Mouse (Mus musculus) liver, embryonic 14.5 days (tissue): ENCODE data around the gene Gucy1a1. TPM values are rescaled to one million over a fixed set of nuclear protein-coding genes. Genes with fewer than 3 reads are reported as not detected.

Source experiments
- ATAC-seq: fragments of 200-750 bp; cut with Nextera tagmentation; 2 replicates; pipeline ENCODE4 v1.8.0; 2017; ENCODE audit warnings: moderate number of reproducible peaks, mild to moderate bottlenecking, moderate library complexity; ENCODE audit not compliant: insufficient read depth
- DNase-seq, 3 experiments: peaks; one replicate each; pipeline ENCODE4 v3.0.0-alpha.2; 2012 to 2013; ENCODE audit warnings: low read depth in 3 of 3, low spot score in 3 of 3
- H3K27ac ChIP-seq: fragments of 300-500 bp; sonication (generic); 2 replicates; pipeline ENCODE4 v1.5.1; 2014; ENCODE audit warnings: moderate library complexity, mild to moderate bottlenecking, control low read depth, inconsistent platforms
- H3K27me3 ChIP-seq: fragments of 300-500 bp; sonication (generic); 2 replicates; pipeline ENCODE4 v1.6.1; 2014; ENCODE audit warnings: mild to moderate bottlenecking, low read length, moderate library complexity; ENCODE audit not compliant: control insufficient read depth, insufficient read depth
- H3K36me3 ChIP-seq: fragments of 300-500 bp; sonication (generic); replicated peaks from 2 replicates; pipeline ENCODE4 v1.6.1; 2014; ENCODE audit warnings: low read depth; ENCODE audit not compliant: control insufficient read depth, insufficient read depth
- H3K4me1 ChIP-seq, 2 experiments: fragments of 200-500 bp in 1 of 2; fragments of 300-500 bp in 1 of 2; sonication (generic) in 1 of 2; replicated peaks; 2 replicates each; pipeline ENCODE4 v1.6.1; 2012 to 2014; ENCODE audit warnings: antibody characterized with exemption in 1 of 2, inconsistent platforms in 1 of 2, low read length in 1 of 2; ENCODE audit not compliant: control insufficient read depth in 2 of 2, insufficient read depth in 2 of 2
- H3K4me2 ChIP-seq: fragments of 300-500 bp; sonication (generic); 2 replicates; pipeline ENCODE4 v1.6.1; 2014; ENCODE audit warnings: low read depth, mild to moderate bottlenecking, control low read depth, moderate library complexity
- H3K4me3 ChIP-seq, 2 experiments: fragments of 200-500 bp in 1 of 2; fragments of 300-500 bp in 1 of 2; sonication (generic) in 1 of 2; 2 replicates each; pipeline ENCODE4 v1.5.1; 2012 to 2014; ENCODE audit warnings: low read depth in 2 of 2, low read length in 2 of 2, mild to moderate bottlenecking in 2 of 2, control low read depth in 1 of 2, inconsistent platforms in 1 of 2, moderate library complexity in 1 of 2; ENCODE audit not compliant: insufficient read depth in 1 of 2
- H3K9ac ChIP-seq: fragments of 300-500 bp; sonication (generic); replicated peaks from 2 replicates; pipeline ENCODE4 v1.6.1; 2014; ENCODE audit warnings: mild to moderate bottlenecking, control low read depth, moderate library complexity
- H3K9me3 ChIP-seq: fragments of 300-500 bp; sonication (generic); 2 replicates; pipeline ENCODE4 v1.6.1; 2016; ENCODE audit warnings: low read length, mixed read lengths; ENCODE audit not compliant: control insufficient read depth
- CTCF ChIP-seq: IDR thresholded peaks from 2 replicates; pipeline ENCODE4 v1.5.1; 2016; ENCODE audit warnings: antibody characterized with exemption, low read depth, control low read depth
- EP300 ChIP-seq: IDR thresholded peaks from 2 replicates; pipeline ENCODE4 v1.6.1; 2016; ENCODE audit warnings: antibody characterized with exemption, low read depth
- WGBS: fragments of 180-500 bp; shearing (Covaris S2); extraction: QIAGEN DNeasy Blood & Tissue Kit; methylation state at CpG from one replicate; pipeline ENCODE4 v1.1.7; 2014; ENCODE audit not compliant: insufficient replicate concordance; 5-methylcytosine and 5-hydroxymethylcytosine counted together
- polyA plus RNA-seq, 2 experiments: library from polyadenylated mRNA; depleted of rRNA in 1 of 2; stranded (reverse) in 1 of 2; unstranded in 1 of 2; fragments of >200 nt; fragmentation: Nextera tagmentation in 1 of 2; extraction: Ambion mirVana in 1 of 2; gene quantifications; 2 replicates each; pipeline versions ENCODE4 v1.2.1 to v1.2.3; 2012 to 2014

Gene Gucy1a1
- polyA plus RNA-seq, 2 experiments = 2.6 to 5.1 TPM

DNA sequence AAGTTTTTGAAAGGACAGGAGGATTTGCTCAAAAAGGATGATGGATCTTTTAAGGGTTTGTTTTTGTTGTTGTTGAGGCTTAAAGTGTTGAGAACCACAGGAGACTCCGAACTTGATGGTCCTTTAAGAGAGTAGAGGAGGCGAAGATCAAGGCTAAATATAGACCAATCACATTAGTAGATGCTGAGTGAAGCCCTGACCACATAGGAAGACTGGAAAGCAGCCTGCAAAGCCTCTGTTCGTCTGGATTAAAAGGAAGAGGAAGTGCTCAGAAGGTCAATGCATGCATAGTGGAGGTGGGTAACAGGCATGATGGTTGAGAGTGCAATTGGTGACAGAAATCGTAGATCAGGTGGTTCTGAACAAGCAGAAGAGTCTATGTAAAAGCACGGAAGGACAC, 4.8 kb downstream of the Gucy1a1 start:
- no peaks in the 10 kb centered on the region; a peak in 1 of 4 replicates for H3K4me1 ChIP-seq
- no peak overlapping the region for H3K4me3 ChIP-seq
- DNase-seq (no peak), ATAC-seq (no peak)
- WGBS = 15% methylated on average over 5 of the region's 5 CpGs
- no peak overlapping the region for H3K9ac ChIP-seq
- no peak for TF ChIP-seq CTCF
- H3K9me3 ChIP-seq = no peaks in the 10 kb centered on the region
- H3K4me2 ChIP-seq = no peak overlapping the region
- H3K27me3 ChIP-seq = no peaks in the 10 kb centered on the region
- no peak overlapping the region for H3K27ac ChIP-seq
- no peaks in the 10 kb centered on the region for H3K36me3 ChIP-seq

DNA sequence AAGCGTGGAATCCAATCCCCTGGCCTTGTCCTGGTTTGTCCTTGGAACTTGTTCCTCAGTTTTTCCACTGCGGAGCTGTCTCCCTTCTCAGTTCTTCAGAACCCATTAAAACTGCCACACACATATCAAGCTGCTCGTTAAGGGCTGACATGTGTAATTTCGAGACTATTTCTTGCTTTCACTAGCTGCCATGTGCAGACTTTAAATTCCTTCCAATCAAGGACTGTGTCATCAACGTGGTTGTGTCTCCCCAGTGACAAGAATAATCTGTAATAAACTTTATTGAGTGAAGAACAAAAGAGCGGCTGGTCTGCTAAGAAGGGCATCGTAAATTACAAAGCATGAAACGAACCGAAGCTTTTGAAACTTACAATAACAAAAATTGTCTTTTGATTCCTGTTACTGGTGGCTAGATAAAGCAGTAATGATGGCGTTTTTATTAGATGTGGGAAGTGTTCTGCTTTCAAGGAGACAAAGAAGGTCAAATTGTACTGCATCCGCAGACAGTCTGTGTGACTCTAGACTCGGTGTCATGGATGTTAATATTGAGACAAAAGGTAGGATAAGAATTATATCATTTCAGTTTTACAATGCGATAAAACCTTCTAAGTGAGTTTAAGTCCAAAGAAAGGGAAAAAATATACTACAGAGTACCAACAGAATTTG, 7.5 kb downstream of the Gucy1a1 start:
- Histone ChIP-seq H3K27me3 (no peaks in the 10 kb centered on the region), H3K4me3 (no peak overlapping the region), H3K9me3 (no peaks in the 10 kb centered on the region), H3K27ac (no peak overlapping the region), H3K36me3 (no peaks in the 10 kb centered on the region), H3K4me2 (no peak overlapping the region), H3K9ac (no peak overlapping the region), H3K4me1 (no peaks in the 10 kb centered on the region; a peak in 1 of 4 replicates)
- DNase-seq (no peak), ATAC-seq (no peak)
- WGBS = 69% methylated on average over 13 of the region's 13 CpGs
- TF ChIP-seq EP300 (no peak), CTCF (no peak)

DNA sequence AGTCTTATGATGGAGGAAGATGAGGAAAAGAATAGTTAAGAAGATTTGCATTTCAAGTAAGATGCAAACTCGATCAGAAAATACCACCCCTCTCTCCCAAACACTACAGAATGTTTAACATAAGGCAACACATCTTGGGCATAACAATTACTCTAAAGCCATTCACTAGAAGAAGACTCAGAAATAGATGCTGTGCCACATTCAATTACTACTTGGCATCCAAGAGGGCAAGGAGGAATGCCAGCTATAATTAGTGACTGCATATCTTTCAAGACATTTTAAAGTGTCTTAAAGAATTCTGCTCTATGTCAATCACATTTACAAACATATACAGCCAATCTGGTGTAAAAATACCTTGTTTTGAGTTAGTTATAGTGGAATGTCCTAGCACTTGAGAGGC, 10.1 kb downstream of the Gucy1a1 start:
- no peaks in the 10 kb centered on the region for H3K9me3 ChIP-seq
- TF ChIP-seq CTCF (no peak), EP300 (no peak)
- DNase-seq = no peak
- no peak overlapping the region for H3K4me3 ChIP-seq
- WGBS = 36% methylated on average over 1 of the region's 1 CpGs
- no peak overlapping the region for H3K9ac ChIP-seq
- H3K36me3 ChIP-seq = no peaks in the 10 kb centered on the region
- no peak overlapping the region for H3K27ac ChIP-seq
- no peak for ATAC-seq
- H3K4me2 ChIP-seq = no peak overlapping the region
- no peaks in the 10 kb centered on the region for H3K4me1 ChIP-seq
- H3K27me3 ChIP-seq = no peaks in the 10 kb centered on the region

DNA sequence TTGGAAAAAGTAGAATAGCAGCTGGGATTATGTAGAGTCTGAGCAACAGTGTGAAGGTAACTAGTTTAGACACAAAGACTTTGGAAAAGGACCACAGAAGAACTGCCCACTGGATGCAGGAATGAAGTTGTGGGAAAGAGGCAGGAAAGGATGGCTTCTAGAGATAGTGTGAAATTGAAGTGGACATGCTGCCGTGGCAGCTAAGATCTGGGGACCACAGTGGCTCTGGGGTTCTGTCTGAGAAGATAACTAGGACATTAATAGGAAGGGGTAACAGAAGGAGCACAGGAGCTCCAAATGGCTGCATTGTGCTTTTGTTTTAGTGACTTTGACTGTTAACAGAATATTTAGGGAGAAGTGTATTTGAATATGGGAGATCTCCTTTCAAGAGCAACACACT, 16.3 kb downstream of the Gucy1a1 start:
- Histone ChIP-seq H3K36me3 (no peaks in the 10 kb centered on the region), H3K4me2 (no peak overlapping the region), H3K27me3 (no peaks in the 10 kb centered on the region), H3K9ac (no peak overlapping the region), H3K27ac (no peak overlapping the region), H3K4me3 (no peak overlapping the region), H3K4me1 (peaks cover 0 to 3% of the 10 kb centered on the region in 2 experiments; a peak in 1 of 4 replicates), H3K9me3 (no peaks in the 10 kb centered on the region)
- ATAC-seq (no peak), DNase-seq (no peak)
- 8% methylated on average over 1 of the region's 1 CpGs for WGBS
- TF ChIP-seq EP300 = no peak
- TF ChIP-seq CTCF = no peak

DNA sequence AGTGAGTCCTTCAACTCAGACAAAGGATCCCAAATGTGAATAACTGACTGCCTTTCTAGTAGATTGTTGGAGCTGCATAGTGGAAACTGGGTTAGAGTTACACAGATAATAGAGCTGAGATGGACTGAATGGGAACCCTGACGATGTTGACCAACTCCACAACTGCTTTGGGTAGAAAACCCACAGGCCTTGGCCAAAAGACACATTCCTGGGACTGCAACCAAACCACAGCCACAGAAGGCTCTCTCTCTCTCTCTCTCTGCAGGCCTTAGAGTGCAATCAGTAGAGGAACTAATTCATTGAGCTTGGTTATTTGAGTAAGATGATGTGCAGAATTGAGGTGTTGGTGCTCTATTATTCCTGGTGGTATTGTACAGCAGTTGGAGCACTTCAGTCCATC, 21.0 kb downstream of the Gucy1a1 start:
- 52% methylated on average over 1 of the region's 1 CpGs for WGBS
- Histone ChIP-seq H3K4me2 (no peak overlapping the region), H3K4me1 (peaks cover 0 to 3% of the 10 kb centered on the region in 2 experiments; a peak in 1 of 4 replicates), H3K27me3 (no peaks in the 10 kb centered on the region), H3K9ac (no peak overlapping the region), H3K27ac (no peak overlapping the region), H3K4me3 (no peak overlapping the region), H3K36me3 (no peaks in the 10 kb centered on the region), H3K9me3 (no peaks in the 10 kb centered on the region)
- ATAC-seq = no peak
- no peak for DNase-seq
- TF ChIP-seq EP300 (no peak), CTCF (no peak)
